Mouse (Mus musculus) MEL (cell line): Measurements from ENCODE around the gene Slc9a5. TPM values are rescaled to one million over a fixed set of nuclear protein-coding genes. Genes with fewer than 3 reads are reported as not detected.

Source experiments
- DNase-seq: peaks from one replicate; pipeline ENCODE4 v3.0.0; 2011; ENCODE audit warnings: low read depth, low spot score
- H3K27ac ChIP-seq: 2 replicates; pipeline ENCODE4 v1.5.1; 2012; ENCODE audit warnings: low read depth, mild to moderate bottlenecking, control low read depth, low read length, moderate library complexity; ENCODE audit not compliant: control insufficient read depth
- H3K27me3 ChIP-seq, 2 experiments: fragments of 150-350 bp in 1 of 2; sonication (generic) in 1 of 2; 2 replicates each; pipeline ENCODE4 v1.6.1; 2012; ENCODE audit warnings: low read length in 2 of 2, mild to moderate bottlenecking in 2 of 2, improper control_type of control experiment in 1 of 2, moderate library complexity in 1 of 2; ENCODE audit not compliant: insufficient read depth in 2 of 2, control insufficient read depth in 1 of 2
- H3K36me3 ChIP-seq, 2 experiments: 2 replicates each; pipeline ENCODE4 v1.6.1; 2012 to 2014; ENCODE audit warnings: low read length in 2 of 2, improper control_type of control experiment in 1 of 2, inconsistent platforms in 1 of 2, mild to moderate bottlenecking in 1 of 2; ENCODE audit not compliant: insufficient read depth in 2 of 2, control insufficient read depth in 1 of 2
- H3K4me1 ChIP-seq, 2 experiments: fragments of 150-350 bp in 1 of 2; sonication (generic) in 1 of 2; 2 replicates each; pipeline ENCODE4 v1.6.1; 2012; ENCODE audit warnings: low read length in 2 of 2, improper control_type of control experiment in 1 of 2, mild to moderate bottlenecking in 1 of 2; ENCODE audit not compliant: insufficient read depth in 2 of 2, control insufficient read depth in 1 of 2
- H3K4me3 ChIP-seq, 2 experiments: fragments of 150-350 bp in 1 of 2; sonication (generic) in 1 of 2; 2 replicates each; pipeline ENCODE4 v1.5.1; 2012; ENCODE audit warnings: low read depth in 2 of 2, low read length in 2 of 2, mild to moderate bottlenecking in 2 of 2, moderate library complexity in 2 of 2, control low read depth in 1 of 2, improper control_type of control experiment in 1 of 2; ENCODE audit not compliant: control insufficient read depth in 1 of 2, insufficient read depth in 1 of 2
- H3K79me2 ChIP-seq: 2 replicates; pipeline ENCODE4 v1.6.1; 2012; ENCODE audit warnings: mild to moderate bottlenecking, low read length, moderate library complexity; ENCODE audit not compliant: control insufficient read depth, poor library complexity, insufficient read depth
- H3K9ac ChIP-seq: 2 replicates; pipeline ENCODE4 v1.6.1; 2012; ENCODE audit warnings: low read depth, mild to moderate bottlenecking, control low read depth, low read length, moderate library complexity; ENCODE audit not compliant: control insufficient read depth, poor library complexity, severe bottlenecking
- H3K9me3 ChIP-seq: fragments of 150-350 bp; sonication (generic); replicated peaks from 2 replicates; pipeline ENCODE4 v1.6.1; 2012; ENCODE audit warnings: mild to moderate bottlenecking, low read length, improper control_type of control experiment, moderate library complexity; ENCODE audit not compliant: insufficient read depth
- BHLHE40 ChIP-seq: IDR thresholded peaks from 2 replicates; pipeline ENCODE4 v1.6.1; 2012; ENCODE audit warnings: low read depth, mild to moderate bottlenecking, inconsistent platforms, low read length, improper control_type of control experiment, borderline replicate concordance
- CTCF ChIP-seq, 3 experiments: IDR thresholded peaks in 2 of 3; conservative IDR thresholded peaks in 1 of 3; 2 replicates each; pipeline ENCODE4 v1.5.1; 2011 to 2012; ENCODE audit warnings: low read length in 3 of 3, low read depth in 2 of 3, mild to moderate bottlenecking in 2 of 3, improper control_type of control experiment in 1 of 3, inconsistent platforms in 1 of 3, mixed read lengths in 1 of 3, moderate library complexity in 1 of 3; ENCODE audit not compliant: control insufficient read depth in 1 of 3, insufficient read depth in 1 of 3, poor library complexity in 1 of 3, severe bottlenecking in 1 of 3
- ELF1 ChIP-seq: IDR thresholded peaks from 2 replicates; pipeline ENCODE4 v1.6.1; 2014; ENCODE audit warnings: low read depth, mild to moderate bottlenecking, inconsistent platforms, low read length, improper control_type of control experiment, moderate library complexity
- EP300 ChIP-seq, 2 experiments: IDR thresholded peaks; 2 replicates each; pipeline ENCODE4 v1.6.1; 2011; ENCODE audit warnings: improper control_type of control experiment in 2 of 2, low read length in 2 of 2, low read depth in 1 of 2, mild to moderate bottlenecking in 1 of 2
- ETS1 ChIP-seq: IDR thresholded peaks from 2 replicates; pipeline ENCODE4 v1.6.1; 2012; ENCODE audit warnings: low read depth, mild to moderate bottlenecking, inconsistent platforms, low read length, improper control_type of control experiment, moderate library complexity
- GABPA ChIP-seq: IDR thresholded peaks from 2 replicates; pipeline ENCODE4 v1.6.1; 2012; ENCODE audit warnings: low read depth, mild to moderate bottlenecking, inconsistent platforms, low read length, improper control_type of control experiment, moderate library complexity
- HCFC1 ChIP-seq: IDR thresholded peaks from 2 replicates; pipeline ENCODE4 v1.6.1; 2012; ENCODE audit warnings: low read depth, mild to moderate bottlenecking, inconsistent platforms, low read length, improper control_type of control experiment, moderate library complexity
- JUND ChIP-seq: IDR thresholded peaks from 2 replicates; pipeline ENCODE4 v1.6.1; 2011; ENCODE audit warnings: low read depth, mild to moderate bottlenecking, improper control_type of control experiment, low read length
- KAT2A ChIP-seq: conservative IDR thresholded peaks from 2 replicates; pipeline ENCODE4 v1.6.1; 2012; ENCODE audit warnings: low read depth, low read length, improper control_type of control experiment, inconsistent platforms
- MAX ChIP-seq: IDR thresholded peaks from 2 replicates; pipeline ENCODE4 v1.6.1; 2011; ENCODE audit warnings: low read length, improper control_type of control experiment
- MEF2A ChIP-seq: IDR thresholded peaks from 2 replicates; pipeline ENCODE4 v1.6.1; 2014; ENCODE audit warnings: low read depth, mild to moderate bottlenecking, inconsistent platforms, low read length, improper control_type of control experiment; ENCODE audit not compliant: poor library complexity, insufficient replicate concordance, severe bottlenecking; ENCODE audit errors: extremely low read depth
- POLR2A ChIP-seq, 2 experiments: IDR thresholded peaks; 2 replicates each; pipeline ENCODE4 v1.6.1; 2011 to 2012; ENCODE audit warnings: low read length in 2 of 2, mild to moderate bottlenecking in 2 of 2, control low read depth in 1 of 2, improper control_type of control experiment in 1 of 2, low read depth in 1 of 2, moderate library complexity in 1 of 2; ENCODE audit not compliant: control insufficient read depth in 1 of 2, insufficient read depth in 1 of 2, poor library complexity in 1 of 2
- RCOR1 ChIP-seq: IDR thresholded peaks from 2 replicates; pipeline ENCODE4 v1.6.1; 2012; ENCODE audit warnings: low read depth, mild to moderate bottlenecking, inconsistent platforms, low read length, improper control_type of control experiment
- SIN3A ChIP-seq: IDR thresholded peaks from 2 replicates; pipeline ENCODE4 v1.6.1; 2012; ENCODE audit warnings: low read length, improper control_type of control experiment, inconsistent platforms
- TAL1 ChIP-seq: IDR thresholded peaks from 2 replicates; pipeline ENCODE4 v1.6.1; 2012; ENCODE audit warnings: mild to moderate bottlenecking, inconsistent platforms, low read length, moderate library complexity, mixed read lengths
- TBP ChIP-seq: IDR thresholded peaks from 2 replicates; pipeline ENCODE4 v1.8.0; 2011; ENCODE audit warnings: low read depth, low read length, improper control_type of control experiment
- UBTF ChIP-seq: IDR thresholded peaks from 2 replicates; pipeline ENCODE4 v1.6.1; 2012; ENCODE audit warnings: low read depth, mild to moderate bottlenecking, inconsistent platforms, low read length, improper control_type of control experiment, moderate library complexity, borderline replicate concordance; ENCODE audit not compliant: insufficient read depth
- USF2 ChIP-seq, 2 experiments: IDR thresholded peaks; 2 replicates each; pipeline ENCODE4 v1.6.1; 2011 to 2012; ENCODE audit warnings: improper control_type of control experiment in 2 of 2, low read length in 2 of 2, borderline replicate concordance in 1 of 2, inconsistent platforms in 1 of 2, low read depth in 1 of 2, mild to moderate bottlenecking in 1 of 2; ENCODE audit not compliant: insufficient read depth in 1 of 2
- polyA plus RNA-seq, 2 experiments: library from polyadenylated mRNA; stranded (reverse) in 1 of 2; unstranded in 1 of 2; fragments of >175 nt in 1 of 2; fragments of >200 nt in 1 of 2; gene quantifications; 2 replicates each; pipeline versions ENCODE4 v1.2.1 to v1.2.4; 2012; ENCODE audit warnings: low replicate concordance in 2 of 2, low read depth in 1 of 2; ENCODE audit not compliant: insufficient read length in 2 of 2, insufficient read depth in 1 of 2, missing spikeins in 1 of 2
- total RNA-seq: library from RNA; depleted of rRNA; stranded (reverse); fragments of 300-350 nt; gene quantifications from 2 replicates; pipeline ENCODE4 v1.2.3, GENCODE M21; 2012

The Slc9a5 gene
- total and polyA plus RNA-seq, 3 experiments: 0.12 to 1.9 TPM; not detected in 1

- TF ChIP-seq MAX (no peak), CTCF (IDR thresholded peaks at IDR 0.05 in 2 of 3, conservative IDR thresholded peaks at IDR 0.05 in 1 of 3; ENCODE audit: control insufficient read depth in 1 of 3, insufficient read depth in 1 of 3, low read depth in 2 of 3, low read length in 3 of 3, poor library complexity in 1 of 3, severe bottlenecking in 1 of 3) (no peak), RCOR1 (no peak), USF2 (IDR thresholded peaks at IDR 0.05; ENCODE audit: borderline replicate concordance in 1 of 2, insufficient read depth in 1 of 2, low read depth in 1 of 2, low read length in 2 of 2) (no peak), MEF2A (no peak), EP300 (IDR thresholded peaks at IDR 0.05; ENCODE audit: low read depth in 1 of 2, low read length in 2 of 2) (no peak), POLR2A (IDR thresholded peaks at IDR 0.05; ENCODE audit: control insufficient read depth in 1 of 2, insufficient read depth in 1 of 2, low read depth in 1 of 2, low read length in 2 of 2, poor library complexity in 1 of 2) (no peak), BHLHE40 (no peak), KAT2A (no peak), UBTF (no peak), TAL1 (no peak)
- H3K9ac ChIP-seq: no peak overlapping the region
- DNase-seq: no peak
- H3K4me3 ChIP-seq: no peak overlapping the region
- H3K79me2 ChIP-seq: no peaks in the 10 kb centered on the region
- H3K4me1 ChIP-seq: peaks cover 9 to 24% of the 10 kb centered on the region in 2 experiments
- peaks cover 0 to 24% of the 10 kb centered on the region in 2 experiments; a peak in 2 of 4 replicates for H3K36me3 ChIP-seq
- no peaks in the 10 kb centered on the region for H3K27me3 ChIP-seq
- no peak overlapping the region for H3K27ac ChIP-seq
- H3K9me3 ChIP-seq: no peaks in the 10 kb centered on the region
These were observed 30.7 kb upstream of the Slc9a5 start for GRCm38 (mm10) chr8:105317941-105318340.

- Histone ChIP-seq H3K27me3 (no peaks in the 10 kb centered on the region), H3K9ac (no peak overlapping the region), H3K36me3 (peaks cover 0 to 25% of the 10 kb centered on the region in 2 experiments; a peak in 2 of 4 replicates), H3K9me3 (no peaks in the 10 kb centered on the region), H3K4me1 (peaks cover 11 to 24% of the 10 kb centered on the region in 2 experiments), H3K79me2 (no peaks in the 10 kb centered on the region), H3K4me3 (no peak overlapping the region), H3K27ac (no peak overlapping the region)
- TF ChIP-seq HCFC1 (no peak), BHLHE40 (no peak), ETS1 (no peak), TAL1 (no peak), SIN3A (no peak), CTCF (IDR thresholded peaks at IDR 0.05 in 2 of 3, conservative IDR thresholded peaks at IDR 0.05 in 1 of 3; ENCODE audit: control insufficient read depth in 1 of 3, insufficient read depth in 1 of 3, low read depth in 2 of 3, low read length in 3 of 3, poor library complexity in 1 of 3, severe bottlenecking in 1 of 3) (no peak), GABPA (no peak), TBP (no peak), UBTF (no peak), JUND (no peak), ELF1 (no peak)
- DNase-seq: no peak
These were observed 29.9 kb upstream of the Slc9a5 start for GRCm38 (mm10) chr8:105318662-105319190.
